Mouse (Mus musculus): Measurements from ENCODE around the gene Gm11116. TPM values are rescaled to one million over a fixed set of nuclear protein-coding genes. Genes with fewer than 3 reads are reported as not detected.
"Not testable (repeated sequence)": the region's sequence is repeated elsewhere in the genome, so short reads cannot be mapped to it uniquely, and the experiment has no call there.

The Gm11116 gene
- not detected in 2 replicates for polyA plus RNA-seq (2012; ENCODE audit: insufficient read depth, insufficient read length, low replicate concordance, missing spikeins)

- H3K27ac ChIP-seq (ENCODE audit: insufficient read depth, low read depth, low read length), result no peak within 1 kb of the TSS
- TF ChIP-seq CTCF (IDR thresholded peaks at IDR 0.05; ENCODE audit: insufficient read depth, low read depth, low read length) (no peak), POLR2A (IDR thresholded peaks at IDR 0.05; ENCODE audit: insufficient read depth, low read depth, low read length) (no peak)
- no peak within 1 kb of the TSS for H3K4me3 ChIP-seq (ENCODE audit: insufficient read depth, low read depth, low read length)
- no peaks in the 10 kb centered on the region for H3K4me1 ChIP-seq (ENCODE audit: control insufficient read depth, insufficient read depth, low read length)
- 76% methylated on average over 1 of the region's 1 CpGs for WGBS
These were observed at the start of gene Gm11116 for GRCm38 (mm10) chr5:88111430-88111829. Gene Gm11116 (minus strand): TSS chr5:88111530.

- TF ChIP-seq POLR2A (IDR thresholded peaks at IDR 0.05; ENCODE audit: insufficient read depth, low read depth, low read length) (no peak), CTCF (IDR thresholded peaks at IDR 0.05; ENCODE audit: insufficient read depth, low read depth, low read length) (no peak)
- Histone ChIP-seq H3K4me1 (ENCODE audit: control insufficient read depth, insufficient read depth, low read length) (no peaks in the 10 kb centered on the region), H3K27ac (ENCODE audit: insufficient read depth, low read depth, low read length) (no peak within 1 kb of the TSS), H3K4me3 (ENCODE audit: insufficient read depth, low read depth, low read length) (no peak within 1 kb of the TSS)
These were observed 42.7 kb upstream of the Gm11116 start, which contains the start of gene Gm11115 for GRCm38 (mm10) chr5:88153999-88154398. Gene Gm11115 (minus strand): TSS chr5:88154099.

- not testable (repeated sequence) for H3K27ac ChIP-seq (ENCODE audit: insufficient read depth, low read depth, low read length); H3K4me1 ChIP-seq (ENCODE audit: control insufficient read depth, insufficient read depth, low read length); H3K4me3 ChIP-seq (ENCODE audit: insufficient read depth, low read depth, low read length)
These were observed 25.1 kb downstream of the Gm11116 start, which contains the start of gene Smr2 for GRCm38 (mm10) chr5:88086256-88086655. Gene Smr2 (plus strand): TSS chr5:88086556.

Other genes with a start within 250 kb of the Gm11116 start
- not detected in 2 replicates for gene Odam, start 226.5 kb downstream of the Gm11116 start, polyA plus RNA-seq (2012; ENCODE audit: insufficient read depth, insufficient read length, low replicate concordance, missing spikeins)
- not detected in 2 replicates for gene Csn3, start 186.0 kb downstream of the Gm11116 start, polyA plus RNA-seq (2012; ENCODE audit: insufficient read depth, insufficient read length, low replicate concordance, missing spikeins)
- not detected in 2 replicates for gene 2310003L06Rik, start 142.1 kb downstream of the Gm11116 start, polyA plus RNA-seq (2012; ENCODE audit: insufficient read depth, insufficient read length, low replicate concordance, missing spikeins)
- gene Gm28434, start 142.0 kb downstream of the Gm11116 start, polyA plus RNA-seq (2012; ENCODE audit: insufficient read depth, insufficient read length, low replicate concordance, missing spikeins), result not detected in 2 replicates
- not detected in 2 replicates for gene Cabs1, start 132.1 kb downstream of the Gm11116 start, polyA plus RNA-seq (2012; ENCODE audit: insufficient read depth, insufficient read length, low replicate concordance, missing spikeins)
- not detected in 2 replicates for gene Smr3a, start 109.0 kb downstream of the Gm11116 start, polyA plus RNA-seq (2012; ENCODE audit: insufficient read depth, insufficient read length, low replicate concordance, missing spikeins)
- not detected in 2 replicates for gene Smr2, start 25.0 kb downstream of the Gm11116 start, polyA plus RNA-seq (2012; ENCODE audit: insufficient read depth, insufficient read length, low replicate concordance, missing spikeins)
- gene Gm11115, start 42.6 kb upstream of the Gm11116 start, polyA plus RNA-seq (2012; ENCODE audit: insufficient read depth, insufficient read length, low replicate concordance, missing spikeins), result not detected in 2 replicates
- gene Gm7714, start 157.4 kb upstream of the Gm11116 start, polyA plus RNA-seq (2012; ENCODE audit: insufficient read depth, insufficient read length, low replicate concordance, missing spikeins), result not detected in 2 replicates
- not detected in 2 replicates for gene Prol1, start 205.8 kb upstream of the Gm11116 start, polyA plus RNA-seq (2012; ENCODE audit: insufficient read depth, insufficient read length, low replicate concordance, missing spikeins)

Measured in olfactory bulb, adult 2 months (tissue).